Comparison of ENCODE assay signal across 22 mouse cellular contexts in genomic region chr15:82232651-82233050, GRCm38 (mm10). TPM values are rescaled to one million over a fixed set of nuclear protein-coding genes. Genes with fewer than 3 reads are reported as not detected.
A peak's percentile ranks its signal among the peaks of the same experiment; 100 is the strongest.
DNase-seq lines count a peak whose midpoint lies in the region; ATAC-seq and TF ChIP-seq lines count a peak whose summit lies in the region.
"Had no signal": no experiment of that assay in that cellular context is flagged by ENCODE, and none has a peak within 500 bp of the region (broad histone marks: within the 10 kb centered on the region; RNA-seq: fewer than 3 reads in every experiment).

No protein-coding gene starts in this region.

- TF ChIP-seq POLR2A in spleen, adult 2 months (IDR thresholded peaks at IDR 0.05; ENCODE audit: low read depth, low read length): no peak
- TF ChIP-seq POLR2A in limb, embryonic 14.5 days (IDR thresholded peaks at IDR 0.05; ENCODE audit: borderline replicate concordance, extremely low read depth, insufficient read depth, insufficient read length): no peak

- peaks cover 4% of the 10 kb centered on the region; the same call in 1 of the 2 replicates for H3K4me1 ChIP-seq in hindbrain, postnatal 0 days (ENCODE audit: insufficient read depth, low read length)
- H3K4me1 ChIP-seq in hindbrain, embryonic 13.5 days (replicated peaks): peaks cover 15% of the 10 kb centered on the region
- H3K4me1 ChIP-seq in spleen, adult 2 months (ENCODE audit: control insufficient read depth, insufficient read depth, insufficient read length): peaks cover 45% of the 10 kb centered on the region
- H3K4me1 ChIP-seq in limb, embryonic 14.5 days (ENCODE audit: control insufficient read depth, insufficient read depth, low read length): no peaks in the 10 kb centered on the region
- peaks cover 11% of the 10 kb centered on the region for H3K4me1 ChIP-seq in forebrain, embryonic 15.5 days

- H3K36me3 ChIP-seq in hindbrain, postnatal 0 days (ENCODE audit: insufficient read depth, low read length): no peaks in the 10 kb centered on the region
- H3K36me3 ChIP-seq in hindbrain, embryonic 13.5 days: no peaks in the 10 kb centered on the region
- no peaks in the 10 kb centered on the region for H3K36me3 ChIP-seq in spleen, adult 2 months (ENCODE audit: control insufficient read depth, insufficient read depth, low read length)
- 0 out of 2 replicates have a peak, but pooled peaks cover under 1% of the 10 kb centered on the region for H3K36me3 ChIP-seq in limb, embryonic 14.5 days (ENCODE audit: control insufficient read depth, insufficient read depth, low read length)
- H3K36me3 ChIP-seq in forebrain, embryonic 15.5 days: no peaks in the 10 kb centered on the region

- H3K4me2 ChIP-seq in hindbrain, postnatal 0 days (ENCODE audit: low read depth, low read length): no peak overlapping the region
- no peak overlapping the region for H3K4me2 ChIP-seq in hindbrain, embryonic 13.5 days
- no peak overlapping the region for H3K4me2 ChIP-seq in limb, embryonic 14.5 days (replicated peaks; ENCODE audit: low read depth, low read length, severe bottlenecking)
- H3K4me2 ChIP-seq in forebrain, embryonic 15.5 days (replicated peaks): no peak overlapping the region
- H3K4me2 ChIP-seq: embryonic facial prominence, embryonic 15.5 days; heart, embryonic 13.5 days had no signal

- H3K9ac ChIP-seq in hindbrain, postnatal 0 days (replicated peaks; ENCODE audit: low read length): no peak overlapping the region
- no peak overlapping the region for H3K9ac ChIP-seq in hindbrain, embryonic 13.5 days
- H3K9ac ChIP-seq in limb, embryonic 14.5 days (ENCODE audit: low read depth, low read length, severe bottlenecking): no peak overlapping the region
- H3K9ac ChIP-seq in forebrain, embryonic 15.5 days (replicated peaks): no peak overlapping the region
- H3K9ac ChIP-seq: embryonic facial prominence, embryonic 15.5 days; heart, embryonic 13.5 days had no signal

- no peak overlapping the region for H3K4me3 ChIP-seq in hindbrain, postnatal 0 days (ENCODE audit: low read length)
- H3K4me3 ChIP-seq in hindbrain, embryonic 13.5 days: no peak overlapping the region
- H3K4me3 ChIP-seq in spleen, adult 2 months (ENCODE audit: extremely low read depth, insufficient read depth, insufficient read length): no peak overlapping the region
- H3K4me3 ChIP-seq in limb, embryonic 14.5 days (replicated peaks; ENCODE audit: low read length): no peak overlapping the region
- no peak overlapping the region for H3K4me3 ChIP-seq in forebrain, embryonic 15.5 days
- H3K4me3 ChIP-seq: embryonic facial prominence, embryonic 15.5 days; erythroblast, embryonic 14.5 days; forebrain, embryonic 10.5 days; heart, embryonic 13.5 days had no signal

- no peak for TF ChIP-seq CTCF in hindbrain, postnatal 0 days (IDR thresholded peaks at IDR 0.05; ENCODE audit: low read depth)
- TF ChIP-seq CTCF in spleen, adult 2 months (IDR thresholded peaks at IDR 0.05; ENCODE audit: extremely low read depth, insufficient read depth, insufficient read length, insufficient replicate concordance): no peak

- peak overlapping the region; percentile 1; the same call in 1 of the 2 replicates for H3K27ac ChIP-seq in hindbrain, postnatal 0 days
- no peak overlapping the region for H3K27ac ChIP-seq in hindbrain, embryonic 13.5 days
- peak overlapping the region; percentile 76 for H3K27ac ChIP-seq in spleen, adult 2 months (ENCODE audit: insufficient read depth, low read length)
- 0 out of 2 replicates have a peak overlapping the region, but pooled peaks have one; percentile 16 for H3K27ac ChIP-seq in limb, embryonic 14.5 days (replicated peaks; ENCODE audit: low read depth, low read length)
- H3K27ac ChIP-seq in forebrain, embryonic 15.5 days (replicated peaks): no peak overlapping the region
- H3K27ac ChIP-seq: embryonic facial prominence, embryonic 15.5 days; forebrain, embryonic 10.5 days; heart, embryonic 13.5 days had no signal

- no peak for ATAC-seq in hindbrain, postnatal 0 days
- ATAC-seq in hindbrain, embryonic 13.5 days (ENCODE audit: low FRiP score): no peak
- ATAC-seq in limb, embryonic 14.5 days (ENCODE audit: low FRiP score, low read depth): no peak
- ATAC-seq in forebrain, embryonic 15.5 days (replicated peaks): no peak
- ATAC-seq: hindbrain, embryonic 16.5 days had no signal

- 58% methylated on average over 4 of the region's 4 CpGs for WGBS in hindbrain, postnatal 0 days
- 77% methylated on average over 4 of the region's 4 CpGs for WGBS in hindbrain, embryonic 13.5 days
- WGBS in spleen, adult 2 months: 52% methylated on average over 4 of the region's 4 CpGs
- WGBS in limb, embryonic 14.5 days: 73% methylated on average over 4 of the region's 4 CpGs
- WGBS in forebrain, embryonic 15.5 days: 74% methylated on average over 4 of the region's 4 CpGs

- DNase-seq in hindbrain, postnatal 0 days (ENCODE audit: low spot score): no peak
- peak in 1 of 2 experiments; percentile 74 for DNase-seq in spleen, adult 2 months (ENCODE audit: low read depth in 1 of 2, low spot score in 2 of 2)
- no peak for DNase-seq in spleen, adult 12 weeks (ENCODE audit: low spot score)
- DNase-seq in limb, embryonic 14.5 days (ENCODE audit: low spot score): no peak
- DNase-seq in kidney, postnatal 10 days: no peak
- DNase-seq: adrenal gland, postnatal 14 days; embryo, embryonic 11 days; heart, postnatal 36 days had no signal

- H3K9me3 ChIP-seq in hindbrain, postnatal 0 days (ENCODE audit: low read length): no peaks in the 10 kb centered on the region
- no peaks in the 10 kb centered on the region for H3K9me3 ChIP-seq in hindbrain, embryonic 13.5 days
- H3K9me3 ChIP-seq in limb, embryonic 14.5 days (ENCODE audit: control insufficient read depth, low read length): no peaks in the 10 kb centered on the region
- no peaks in the 10 kb centered on the region for H3K9me3 ChIP-seq in forebrain, embryonic 15.5 days
- H3K9me3 ChIP-seq: embryonic facial prominence, embryonic 15.5 days; forebrain, embryonic 10.5 days; heart, embryonic 13.5 days had no signal

- H3K27me3 ChIP-seq in hindbrain, postnatal 0 days (ENCODE audit: insufficient read depth, low read length): no peaks in the 10 kb centered on the region; the same call in 1 of the 2 replicates
- 0 out of 2 replicates have a peak, but pooled peaks cover 6% of the 10 kb centered on the region for H3K27me3 ChIP-seq in hindbrain, embryonic 13.5 days
- no peaks in the 10 kb centered on the region for H3K27me3 ChIP-seq in spleen, adult 2 months (ENCODE audit: control insufficient read depth, insufficient read depth, low read length)
- H3K27me3 ChIP-seq in limb, embryonic 14.5 days (ENCODE audit: control insufficient read depth, insufficient read depth, low read length): no peaks in the 10 kb centered on the region
- no peaks in the 10 kb centered on the region for H3K27me3 ChIP-seq in forebrain, embryonic 15.5 days
- H3K27me3 ChIP-seq: embryonic facial prominence, embryonic 15.5 days had no signal

RNA-seq across cellular contexts. Expression of gene Tnfrsf13c, which starts 8.5 kb away (rescaled TPM):
- 0.29 and 5.6 TPM in 2 replicates for total RNA-seq in hindbrain, postnatal 0 days (2014; rRNA removed)
- polyA plus RNA-seq in hindbrain, postnatal 0 days (2015; fragmentation: Nextera tagmentation; extraction: Ambion mirVana): 0.34 and 0.42 TPM in 2 replicates
- polyA plus RNA-seq in hindbrain, embryonic 13.5 days (2015; fragmentation: Nextera tagmentation; extraction: Ambion mirVana): not detected in 2 replicates
- polyA plus RNA-seq in spleen, adult 2 months (2012; rRNA removed): 120 and 179 TPM in 2 replicates
- polyA plus RNA-seq in limb, embryonic 14.5 days (2012; rRNA removed): 0.29 and 0.46 TPM in 2 replicates
- 0.22 and 0.29 TPM in 2 replicates for polyA plus RNA-seq in limb, embryonic 14.5 days (2014; fragmentation: Nextera tagmentation; extraction: Ambion mirVana)
- polyA plus RNA-seq in forebrain, embryonic 15.5 days (2015; fragmentation: Nextera tagmentation; extraction: Ambion mirVana): 0.11 and 0.37 TPM in 2 replicates
- total RNA-seq: gastrocnemius, adult 8-10 months; gastrocnemius, postnatal 36 days had no signal
- polyA plus RNA-seq: forebrain, embryonic 10.5 days; heart, postnatal 0 days had no signal

RNA-seq across cellular contexts. Expression of gene Cenpm, which starts 11.9 kb away (rescaled TPM):
- 15.0 and 16.2 TPM in 2 replicates for total RNA-seq in hindbrain, postnatal 0 days (2014; rRNA removed)
- 23.0 and 27.6 TPM in 2 replicates for polyA plus RNA-seq in hindbrain, postnatal 0 days (2015; fragmentation: Nextera tagmentation; extraction: Ambion mirVana)
- 20.0 and 22.0 TPM in 2 replicates for polyA plus RNA-seq in hindbrain, embryonic 13.5 days (2015; fragmentation: Nextera tagmentation; extraction: Ambion mirVana)
- 10.2 and 16.8 TPM in 2 replicates for polyA plus RNA-seq in spleen, adult 2 months (2012; rRNA removed)
- polyA plus RNA-seq in limb, embryonic 14.5 days (2012; rRNA removed): 39.4 and 43.3 TPM in 2 replicates
- 57.7 and 59.3 TPM in 2 replicates for polyA plus RNA-seq in limb, embryonic 14.5 days (2014; fragmentation: Nextera tagmentation; extraction: Ambion mirVana)
- polyA plus RNA-seq in forebrain, embryonic 15.5 days (2015; fragmentation: Nextera tagmentation; extraction: Ambion mirVana): 38.9 and 45.6 TPM in 2 replicates
- total RNA-seq: gastrocnemius, adult 8-10 months had no signal

RNA-seq across cellular contexts. Expression of gene 1500009C09Rik, which starts 19.5 kb away (rescaled TPM):
- total RNA-seq in hindbrain, postnatal 0 days (2014; rRNA removed): 116 and 127 TPM in 2 replicates
- polyA plus RNA-seq in hindbrain, postnatal 0 days (2015; fragmentation: Nextera tagmentation; extraction: Ambion mirVana): 12.5 and 13.9 TPM in 2 replicates
- polyA plus RNA-seq in hindbrain, embryonic 13.5 days (2015; fragmentation: Nextera tagmentation; extraction: Ambion mirVana): 8.9 and 9.2 TPM in 2 replicates
- 0.05 and 0.08 TPM in 2 replicates for polyA plus RNA-seq in spleen, adult 2 months (2012; rRNA removed)
- 0.35 and 0.40 TPM in 2 replicates for polyA plus RNA-seq in limb, embryonic 14.5 days (2012; rRNA removed)
- not detected in 2 replicates for polyA plus RNA-seq in limb, embryonic 14.5 days (2014; fragmentation: Nextera tagmentation; extraction: Ambion mirVana)
- polyA plus RNA-seq in forebrain, embryonic 15.5 days (2015; fragmentation: Nextera tagmentation; extraction: Ambion mirVana): 13.5 and 14.7 TPM in 2 replicates
- total RNA-seq: common myeloid progenitor, adult 5-6 weeks; gastrocnemius, adult 8-10 months; gastrocnemius, postnatal 36 days; heart, postnatal 36 days; MEL had no signal
- polyA plus RNA-seq: C2C12; embryonic facial prominence, embryonic 15.5 days; erythroblast, embryonic 14.5 days; forebrain, embryonic 10.5 days; heart, embryonic 13.5 days; heart, postnatal 0 days; intestine, embryonic 14.5 days had no signal

RNA-seq across cellular contexts. Expression of gene Shisa8, which starts 20.0 kb away (rescaled TPM):
- 34.7 and 36.0 TPM in 2 replicates for total RNA-seq in hindbrain, postnatal 0 days (2014; rRNA removed)
- 7.5 and 9.2 TPM in 2 replicates for polyA plus RNA-seq in hindbrain, postnatal 0 days (2015; fragmentation: Nextera tagmentation; extraction: Ambion mirVana)
- 0.93 and 1.8 TPM in 2 replicates for polyA plus RNA-seq in hindbrain, embryonic 13.5 days (2015; fragmentation: Nextera tagmentation; extraction: Ambion mirVana)
- polyA plus RNA-seq in spleen, adult 2 months (2012; rRNA removed): 5.4 and 14.7 TPM in 2 replicates
- 1.1 and 1.5 TPM in 2 replicates for polyA plus RNA-seq in limb, embryonic 14.5 days (2012; rRNA removed)
- polyA plus RNA-seq in limb, embryonic 14.5 days (2014; fragmentation: Nextera tagmentation; extraction: Ambion mirVana): 0.41 and 0.54 TPM in 2 replicates
- 0.27 and 0.69 TPM in 2 replicates for polyA plus RNA-seq in forebrain, embryonic 15.5 days (2015; fragmentation: Nextera tagmentation; extraction: Ambion mirVana)
- total RNA-seq: gastrocnemius, adult 8-10 months; gastrocnemius, postnatal 36 days; MEL had no signal

RNA-seq across cellular contexts. Expression of gene Sept3, which starts 42.0 kb away (rescaled TPM):
- total RNA-seq in hindbrain, postnatal 0 days (2014; rRNA removed): 393 and 404 TPM in 2 replicates
- polyA plus RNA-seq in hindbrain, postnatal 0 days (2015; fragmentation: Nextera tagmentation; extraction: Ambion mirVana): 299 and 320 TPM in 2 replicates
- 329 and 346 TPM in 2 replicates for polyA plus RNA-seq in hindbrain, embryonic 13.5 days (2015; fragmentation: Nextera tagmentation; extraction: Ambion mirVana)
- 1.6 and 1.8 TPM in 2 replicates for polyA plus RNA-seq in spleen, adult 2 months (2012; rRNA removed)
- polyA plus RNA-seq in limb, embryonic 14.5 days (2012; rRNA removed): 23.7 and 26.6 TPM in 2 replicates
- 12.0 and 13.3 TPM in 2 replicates for polyA plus RNA-seq in limb, embryonic 14.5 days (2014; fragmentation: Nextera tagmentation; extraction: Ambion mirVana)
- polyA plus RNA-seq in forebrain, embryonic 15.5 days (2015; fragmentation: Nextera tagmentation; extraction: Ambion mirVana): 450 and 460 TPM in 2 replicates
- total RNA-seq: MEL had no signal
- polyA plus RNA-seq: erythroblast, embryonic 14.5 days had no signal

Comparison
In these comparisons a context has a peak if more than half of its experiments do, and no peak if none do; other contexts are left out.
1. H3K27ac ChIP-seq: peak in hindbrain, postnatal 0 days (single experiment), spleen, adult 2 months (single experiment) and limb, embryonic 14.5 days (single experiment); none in hindbrain, embryonic 13.5 days (single experiment) and forebrain, embryonic 15.5 days (single experiment).
2. RNA of gene Tnfrsf13c, which starts 8.5 kb away (polyA plus RNA-seq): 120 to 179 TPM in spleen, adult 2 months; 0.34 to 0.42 TPM in hindbrain, postnatal 0 days, 0.22 to 0.46 TPM in limb, embryonic 14.5 days, 0.11 to 0.37 TPM in forebrain, embryonic 15.5 days and not detected in hindbrain, embryonic 13.5 days; every median in the first group is over 10 times any median in the second.